Mouse (Mus musculus): ENCODE measurements around the gene Smarcd1. TPM values are rescaled to one million over a fixed set of nuclear protein-coding genes. Genes with fewer than 3 reads are reported as not detected.

Smarcd1 gene
- polyA plus RNA-seq, 1 experiment, result 23.8 TPM

GRCm38 (mm10) chr15:99670964-99671670 lies 30.8 kb upstream of the Smarcd1 start:
- Histone ChIP-seq H3K4me3 (ENCODE audit: low read depth, low read length) (peak overlapping the region; percentile 46), H3K4me1 (ENCODE audit: control insufficient read depth, insufficient read depth, insufficient read length, low read length) (no peaks in the 10 kb centered on the region), H3K27ac (ENCODE audit: insufficient read depth, low read depth, low read length) (no peak overlapping the region), H3K27me3 (ENCODE audit: control insufficient read depth, insufficient read depth, low read length) (peaks cover 21% of the 10 kb centered on the region), H3K36me3 (ENCODE audit: control insufficient read depth, insufficient read depth, low read length) (no peaks in the 10 kb centered on the region)
- WGBS, result 10% methylated on average over 14 of the region's 17 CpGs
- no peak for TF ChIP-seq POLR2A (IDR thresholded peaks at IDR 0.05; ENCODE audit: low read depth, low read length)
- TF ChIP-seq CTCF (IDR thresholded peaks at IDR 0.05; ENCODE audit: extremely low read depth, insufficient read length, insufficient replicate concordance, low read depth, low read length), result no peak

- Histone ChIP-seq H3K27me3 (ENCODE audit: control insufficient read depth, insufficient read depth, low read length) (peaks cover 15% of the 10 kb centered on the region), H3K36me3 (ENCODE audit: control insufficient read depth, insufficient read depth, low read length) (no peaks in the 10 kb centered on the region), H3K4me1 (ENCODE audit: control insufficient read depth, insufficient read depth, insufficient read length, low read length) (no peaks in the 10 kb centered on the region), H3K27ac (ENCODE audit: insufficient read depth, low read depth, low read length) (no peak overlapping the region), H3K4me3 (ENCODE audit: low read depth, low read length) (no peak overlapping the region)
- TF ChIP-seq POLR2A (IDR thresholded peaks at IDR 0.05; ENCODE audit: low read depth, low read length), result no peak
- no peak for TF ChIP-seq CTCF (IDR thresholded peaks at IDR 0.05; ENCODE audit: extremely low read depth, insufficient read length, insufficient replicate concordance, low read depth, low read length)
- WGBS, result 67% methylated on average over 14 of the region's 14 CpGs
Measured at GRCm38 (mm10) chr15:99671783-99672182, 30.1 kb upstream of the Smarcd1 start.

GRCm38 (mm10) chr15:99674866-99675265 lies 27.1 kb upstream of the Smarcd1 start:
- no peaks in the 10 kb centered on the region for H3K36me3 ChIP-seq (ENCODE audit: control insufficient read depth, insufficient read depth, low read length)
- 91% methylated on average over 3 of the region's 3 CpGs for WGBS
- TF ChIP-seq POLR2A (IDR thresholded peaks at IDR 0.05; ENCODE audit: low read depth, low read length) (no peak), CTCF (IDR thresholded peaks at IDR 0.05; ENCODE audit: extremely low read depth, insufficient read length, insufficient replicate concordance, low read depth, low read length) (no peak)
- no peaks in the 10 kb centered on the region for H3K4me1 ChIP-seq (ENCODE audit: control insufficient read depth, insufficient read depth, insufficient read length, low read length)
- no peak overlapping the region for H3K27ac ChIP-seq (ENCODE audit: insufficient read depth, low read depth, low read length)
- H3K4me3 ChIP-seq (ENCODE audit: low read depth, low read length), result no peak overlapping the region
- peaks cover 13% of the 10 kb centered on the region for H3K27me3 ChIP-seq (ENCODE audit: control insufficient read depth, insufficient read depth, low read length)

GRCm38 (mm10) chr15:99677089-99677488 lies 24.8 kb upstream of the Smarcd1 start:
- TF ChIP-seq CTCF (IDR thresholded peaks at IDR 0.05; ENCODE audit: extremely low read depth, insufficient read length, insufficient replicate concordance, low read depth, low read length) (no peak), POLR2A (IDR thresholded peaks at IDR 0.05; ENCODE audit: low read depth, low read length) (no peak)
- Histone ChIP-seq H3K4me1 (ENCODE audit: control insufficient read depth, insufficient read depth, insufficient read length, low read length) (no peaks in the 10 kb centered on the region), H3K27ac (ENCODE audit: insufficient read depth, low read depth, low read length) (no peak overlapping the region), H3K4me3 (ENCODE audit: low read depth, low read length) (no peak overlapping the region), H3K27me3 (ENCODE audit: control insufficient read depth, insufficient read depth, low read length) (0 out of 2 replicates have a peak, but pooled peaks cover 3% of the 10 kb centered on the region), H3K36me3 (ENCODE audit: control insufficient read depth, insufficient read depth, low read length) (no peaks in the 10 kb centered on the region)
- WGBS, result 75% methylated on average over 8 of the region's 8 CpGs

GRCm38 (mm10) chr15:99678063-99678800 lies 23.7 kb upstream of the Smarcd1 start:
- TF ChIP-seq CTCF (IDR thresholded peaks at IDR 0.05; ENCODE audit: extremely low read depth, insufficient read length, insufficient replicate concordance, low read depth, low read length) (peak; percentile 37; the same call in 1 of the 2 replicates), POLR2A (IDR thresholded peaks at IDR 0.05; ENCODE audit: low read depth, low read length) (no peak)
- no peaks in the 10 kb centered on the region for H3K4me1 ChIP-seq (ENCODE audit: control insufficient read depth, insufficient read depth, insufficient read length, low read length)
- no peak overlapping the region for H3K27ac ChIP-seq (ENCODE audit: insufficient read depth, low read depth, low read length)
- 0 out of 2 replicates have a peak, but pooled peaks cover 3% of the 10 kb centered on the region for H3K27me3 ChIP-seq (ENCODE audit: control insufficient read depth, insufficient read depth, low read length)
- 14% methylated on average over 13 of the region's 13 CpGs for WGBS
- no peaks in the 10 kb centered on the region for H3K36me3 ChIP-seq (ENCODE audit: control insufficient read depth, insufficient read depth, low read length)
- H3K4me3 ChIP-seq (ENCODE audit: low read depth, low read length), result no peak overlapping the region

- 61% methylated on average over 7 of the region's 7 CpGs for WGBS
Measured at GRCm38 (mm10) chr15:99679008-99679407, 22.9 kb upstream of the Smarcd1 start.

GRCm38 (mm10) chr15:99682880-99683279 lies 19.0 kb upstream of the Smarcd1 start:
- no peak for TF ChIP-seq POLR2A (IDR thresholded peaks at IDR 0.05; ENCODE audit: low read depth, low read length)
- peak; percentile 45; the same call in 1 of the 2 replicates for TF ChIP-seq CTCF (IDR thresholded peaks at IDR 0.05; ENCODE audit: extremely low read depth, insufficient read length, insufficient replicate concordance, low read depth, low read length)
- H3K4me1 ChIP-seq (ENCODE audit: control insufficient read depth, insufficient read depth, insufficient read length, low read length), result no peaks in the 10 kb centered on the region
- 0 out of 2 replicates have a peak, but pooled peaks cover 3% of the 10 kb centered on the region for H3K27me3 ChIP-seq (ENCODE audit: control insufficient read depth, insufficient read depth, low read length)
- no peaks in the 10 kb centered on the region for H3K36me3 ChIP-seq (ENCODE audit: control insufficient read depth, insufficient read depth, low read length)
- 89% methylated on average over 7 of the region's 7 CpGs for WGBS
- H3K27ac ChIP-seq (ENCODE audit: insufficient read depth, low read depth, low read length), result no peak overlapping the region
- H3K4me3 ChIP-seq (ENCODE audit: low read depth, low read length), result no peak overlapping the region

More at GRCm38 (mm10) chr15:99679008-99679407, 22.9 kb upstream of the Smarcd1 start:
- Histone ChIP-seq H3K36me3 (ENCODE audit: control insufficient read depth, insufficient read depth, low read length) (no peaks in the 10 kb centered on the region), H3K4me1 (ENCODE audit: control insufficient read depth, insufficient read depth, insufficient read length, low read length) (no peaks in the 10 kb centered on the region), H3K4me3 (ENCODE audit: low read depth, low read length) (no peak overlapping the region), H3K27me3 (ENCODE audit: control insufficient read depth, insufficient read depth, low read length) (0 out of 2 replicates have a peak, but pooled peaks cover 3% of the 10 kb centered on the region), H3K27ac (ENCODE audit: insufficient read depth, low read depth, low read length) (no peak overlapping the region)
- TF ChIP-seq CTCF (IDR thresholded peaks at IDR 0.05; ENCODE audit: extremely low read depth, insufficient read length, insufficient replicate concordance, low read depth, low read length) (no peak), POLR2A (IDR thresholded peaks at IDR 0.05; ENCODE audit: low read depth, low read length) (no peak)

Measured in small intestine, adult 2 months (tissue).